Comparison of ENCODE assay signal across 8 mouse cellular contexts in the genomic region with DNA sequence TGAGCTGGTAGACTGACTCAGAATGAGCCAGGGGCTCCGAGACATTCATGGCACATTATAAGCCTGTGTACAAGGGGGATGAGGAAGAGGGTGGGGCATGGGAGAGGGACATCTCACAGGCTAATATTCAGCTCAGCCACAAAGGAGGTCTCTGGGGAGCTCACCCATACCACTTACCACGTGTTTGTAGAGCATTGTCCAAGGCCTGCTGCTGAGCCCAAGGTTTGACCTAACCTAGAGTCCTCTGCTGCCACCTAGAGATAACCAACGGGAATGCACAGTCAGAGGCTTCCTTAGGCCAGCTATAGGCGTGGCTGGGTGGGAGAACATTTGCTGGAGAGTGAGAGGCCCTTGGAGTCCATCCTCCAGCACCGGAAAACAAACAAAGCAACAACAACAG. TPM values are rescaled to one million over a fixed set of nuclear protein-coding genes. Genes with fewer than 3 reads are reported as not detected.
DNase-seq lines count a peak whose midpoint lies in the region; ATAC-seq and TF ChIP-seq lines count a peak whose summit lies in the region.

No protein-coding gene starts in this region.

- H3K4me3 ChIP-seq in intestine, embryonic 15.5 days (replicated peaks), result no peak overlapping the region
- H3K4me3 ChIP-seq in limb, embryonic 11.5 days (ENCODE audit: low read depth, low read length), result no peak overlapping the region
- H3K4me3 ChIP-seq in midbrain, embryonic 14.5 days (replicated peaks; ENCODE audit: low read depth, low read length), result no peak overlapping the region
- H3K4me3 ChIP-seq in spleen, adult 2 months (ENCODE audit: extremely low read depth, insufficient read depth, insufficient read length), result no peak overlapping the region

- DNase-seq in urinary bladder, postnatal 14 days (ENCODE audit: low spot score), result peak; percentile 87
- DNase-seq in urinary bladder, postnatal 10 days (ENCODE audit: low spot score), result no peak
- DNase-seq in embryo, embryonic 10.5 days (ENCODE audit: low spot score), result peak; percentile 94
- DNase-seq in gastrocnemius, postnatal 25 days, result peak; percentile 66
- peak; percentile 88 for DNase-seq in limb, embryonic 11.5 days (ENCODE audit: low spot score)
- peak; percentile 87 for DNase-seq in midbrain, embryonic 14.5 days
- DNase-seq in spleen, adult 2 months (ENCODE audit: low read depth in 1 of 2, low spot score in 2 of 2), result peak; percentile 50 to 76

- TF ChIP-seq POLR2A in spleen, adult 2 months (IDR thresholded peaks at IDR 0.05; ENCODE audit: low read depth, low read length), result no peak

- ATAC-seq in intestine, embryonic 15.5 days, result peak; percentile 90
- ATAC-seq in limb, embryonic 11.5 days (ENCODE audit: insufficient number of reproducible peaks, low FRiP score, low TSS enrichment, low read depth), result peak; percentile 81
- ATAC-seq in midbrain, embryonic 14.5 days (ENCODE audit: low FRiP score, low TSS enrichment), result peak; percentile 76

- no peak overlapping the region for H3K4me2 ChIP-seq in intestine, embryonic 15.5 days (replicated peaks)
- no peak overlapping the region for H3K4me2 ChIP-seq in limb, embryonic 11.5 days (ENCODE audit: low read depth, severe bottlenecking)
- no peak overlapping the region for H3K4me2 ChIP-seq in midbrain, embryonic 14.5 days (ENCODE audit: low read length)

- 0 out of 2 replicates have a peak, but pooled peaks cover 3% of the 10 kb centered on the region for H3K4me1 ChIP-seq in intestine, embryonic 15.5 days (replicated peaks)
- 0 out of 2 replicates have a peak, but pooled peaks cover under 1% of the 10 kb centered on the region for H3K4me1 ChIP-seq in limb, embryonic 11.5 days (ENCODE audit: control insufficient read depth, insufficient read depth, low read length)
- no peaks in the 10 kb centered on the region for H3K4me1 ChIP-seq in midbrain, embryonic 14.5 days (ENCODE audit: control insufficient read depth, insufficient read depth, low read length)
- no peaks in the 10 kb centered on the region for H3K4me1 ChIP-seq in spleen, adult 2 months (ENCODE audit: control insufficient read depth, insufficient read depth, insufficient read length)

- no peaks in the 10 kb centered on the region for H3K36me3 ChIP-seq in intestine, embryonic 15.5 days
- H3K36me3 ChIP-seq in limb, embryonic 11.5 days (ENCODE audit: control insufficient read depth, insufficient read depth, low read length), result no peaks in the 10 kb centered on the region
- no peaks in the 10 kb centered on the region for H3K36me3 ChIP-seq in midbrain, embryonic 14.5 days (ENCODE audit: control insufficient read depth, insufficient read depth, low read length)
- no peaks in the 10 kb centered on the region for H3K36me3 ChIP-seq in spleen, adult 2 months (ENCODE audit: control insufficient read depth, insufficient read depth, low read length)

- 23% methylated on average over 5 of the region's 5 CpGs for WGBS in intestine, embryonic 15.5 days
- 19% methylated on average over 5 of the region's 5 CpGs for WGBS in limb, embryonic 11.5 days
- WGBS in midbrain, embryonic 14.5 days, result 25% methylated on average over 5 of the region's 5 CpGs
- WGBS in spleen, adult 2 months, result 19% methylated on average over 5 of the region's 5 CpGs

- no peak overlapping the region for H3K27ac ChIP-seq in intestine, embryonic 15.5 days
- no peak overlapping the region for H3K27ac ChIP-seq in limb, embryonic 11.5 days (replicated peaks; ENCODE audit: low read depth, low read length)
- no peak overlapping the region for H3K27ac ChIP-seq in midbrain, embryonic 14.5 days (replicated peaks; ENCODE audit: low read depth, low read length)
- no peak overlapping the region for H3K27ac ChIP-seq in spleen, adult 2 months (ENCODE audit: insufficient read depth, low read length)

- H3K9ac ChIP-seq in intestine, embryonic 15.5 days, result no peak overlapping the region
- no peak overlapping the region for H3K9ac ChIP-seq in limb, embryonic 11.5 days (ENCODE audit: low read length)
- no peak overlapping the region for H3K9ac ChIP-seq in midbrain, embryonic 14.5 days (replicated peaks; ENCODE audit: low read length)

- H3K9me3 ChIP-seq in intestine, embryonic 15.5 days, result no peaks in the 10 kb centered on the region
- no peaks in the 10 kb centered on the region for H3K9me3 ChIP-seq in limb, embryonic 11.5 days (ENCODE audit: control insufficient read depth, low read length)
- no peaks in the 10 kb centered on the region for H3K9me3 ChIP-seq in midbrain, embryonic 14.5 days (ENCODE audit: control insufficient read depth, low read length)

- no peaks in the 10 kb centered on the region for H3K27me3 ChIP-seq in intestine, embryonic 15.5 days (replicated peaks)
- peaks cover 2% of the 10 kb centered on the region; the same call in 1 of the 2 replicates for H3K27me3 ChIP-seq in limb, embryonic 11.5 days (ENCODE audit: control insufficient read depth, insufficient read depth, low read length)
- no peaks in the 10 kb centered on the region for H3K27me3 ChIP-seq in midbrain, embryonic 14.5 days (ENCODE audit: control insufficient read depth, insufficient read depth, low read length)
- no peaks in the 10 kb centered on the region for H3K27me3 ChIP-seq in spleen, adult 2 months (ENCODE audit: control insufficient read depth, insufficient read depth, low read length)

- TF ChIP-seq CTCF in spleen, adult 2 months (IDR thresholded peaks at IDR 0.05; ENCODE audit: extremely low read depth, insufficient read depth, insufficient read length, insufficient replicate concordance), result peak; percentile 77; the same call in 1 of the 2 replicates

RNA-seq across cellular contexts. Expression of gene Nup54, which starts 36.9 kb away (rescaled TPM):
- total RNA-seq in gastrocnemius, postnatal 25 days (2021), result 1 to 10 TPM; 9.1 to 9.7 TPM
- 51.1 and 55.5 TPM in 2 replicates for polyA plus RNA-seq in intestine, embryonic 15.5 days (2015; fragmentation: Nextera tagmentation; extraction: Ambion mirVana)
- 77.4 and 77.5 TPM in 2 replicates for polyA plus RNA-seq in limb, embryonic 11.5 days (2014; fragmentation: Nextera tagmentation; extraction: Ambion mirVana)
- polyA plus RNA-seq in midbrain, embryonic 14.5 days (2014; fragmentation: Nextera tagmentation; extraction: Ambion mirVana), result 58.2 and 61.4 TPM in 2 replicates
- 12.2 and 12.4 TPM in 2 replicates for polyA plus RNA-seq in spleen, adult 2 months (2012; rRNA removed)

RNA-seq across cellular contexts. Expression of gene Cxcl10, which starts 49.5 kb away (rescaled TPM):
- total RNA-seq in gastrocnemius, postnatal 25 days (2021), result not detected
- polyA plus RNA-seq in intestine, embryonic 15.5 days (2015; fragmentation: Nextera tagmentation; extraction: Ambion mirVana), result 1.9 and 2.4 TPM in 2 replicates
- 1.2 and 1.3 TPM in 2 replicates for polyA plus RNA-seq in limb, embryonic 11.5 days (2014; fragmentation: Nextera tagmentation; extraction: Ambion mirVana)
- 3.5 TPM in 1 of 2 replicates, not detected in the other for polyA plus RNA-seq in midbrain, embryonic 14.5 days (2014; fragmentation: Nextera tagmentation; extraction: Ambion mirVana)
- polyA plus RNA-seq in spleen, adult 2 months (2012; rRNA removed), result 33.9 and 55.2 TPM in 2 replicates
